Mouse (Mus musculus) adrenal gland, adult 18-20 months (tissue): ENCODE measurements around the gene Slc6a9. TPM values are rescaled to one million over a fixed set of nuclear protein-coding genes. Genes with fewer than 3 reads are reported as not detected.

Experiments used
- DNase-seq, 2 experiments: peaks; one replicate each; pipeline ENCODE4 v3.0.0; 2021 to 2022; ENCODE audit warnings: low spot score in 2 of 2
- total RNA-seq, 2 experiments: library from RNA; stranded (reverse); gene quantifications; 1 replicate in 1 of 2; 2 replicates in 1 of 2; pipeline ENCODE4 v1.2.3; 2021

The Slc6a9 gene
- total RNA-seq, 2 experiments from 2014 or later, result 6.5 to 11.8 TPM

GRCm38 (mm10) chr4:117906196-117906595 lies 71.9 kb downstream of the Slc6a9 start:
- no peak for DNase-seq

DNA sequence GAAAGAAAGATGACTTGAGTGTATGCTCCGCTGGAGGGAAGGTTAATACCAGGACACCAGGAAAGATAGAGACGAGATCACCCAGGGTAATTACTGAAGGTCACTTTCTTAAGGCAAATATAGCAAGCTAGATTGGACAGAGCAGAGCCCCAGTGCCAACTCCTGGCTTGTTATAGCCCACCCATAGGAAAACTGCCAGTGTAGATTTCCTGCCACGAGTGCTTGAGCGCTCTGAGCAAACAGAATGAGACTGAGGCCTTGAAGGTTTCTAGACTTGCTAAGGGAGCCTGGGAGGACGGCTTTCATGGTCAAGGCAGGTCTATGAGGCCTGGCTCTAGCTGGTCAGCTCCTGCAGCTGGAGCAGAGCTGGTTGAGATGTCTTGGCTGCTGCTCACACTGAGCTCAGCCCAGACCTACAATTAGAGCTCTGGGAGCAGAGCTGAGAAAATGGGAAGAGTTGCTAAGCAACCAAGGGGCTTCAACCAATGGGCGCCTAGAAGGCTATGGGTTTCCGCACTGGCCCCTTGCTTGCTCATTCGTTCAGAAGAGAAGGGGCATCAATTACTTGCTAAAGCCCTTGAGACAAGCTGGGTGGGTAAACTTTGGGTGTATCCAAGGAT lies 74.6 kb downstream of the Slc6a9 start:
- no peak for DNase-seq

DNA sequence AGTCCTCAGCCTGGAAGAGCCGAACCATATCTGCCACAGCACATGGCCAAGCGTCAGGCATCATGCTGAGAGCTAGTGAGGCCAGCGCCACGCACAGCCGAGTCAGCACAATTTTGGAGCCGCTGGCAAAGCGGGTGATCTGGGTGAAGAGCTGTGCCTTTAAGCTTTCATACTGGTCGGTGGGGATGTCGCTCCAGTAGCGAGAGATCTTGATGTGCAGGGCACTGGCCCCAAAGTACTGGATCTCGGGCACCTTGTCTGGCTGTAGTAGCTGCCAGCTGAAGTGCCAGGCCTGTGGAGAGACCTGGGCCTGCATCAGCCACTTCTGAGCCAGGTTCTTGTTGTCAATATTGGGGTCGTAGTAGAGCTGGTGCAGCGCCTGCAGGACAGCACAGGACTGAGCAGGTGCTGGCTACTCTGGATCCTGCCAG lies 77.8 kb downstream of the Slc6a9 start:
- no peak for DNase-seq

- no peak for DNase-seq
These were observed 78.5 kb downstream of the Slc6a9 start for GRCm38 (mm10) chr4:117912685-117913273.

- DNase-seq, result no peak
These were observed 79.1 kb downstream of the Slc6a9 start for GRCm38 (mm10) chr4:117913421-117913820.

GRCm38 (mm10) chr4:117914031-117914430 lies 79.7 kb downstream of the Slc6a9 start:
- DNase-seq, result no peak

DNA sequence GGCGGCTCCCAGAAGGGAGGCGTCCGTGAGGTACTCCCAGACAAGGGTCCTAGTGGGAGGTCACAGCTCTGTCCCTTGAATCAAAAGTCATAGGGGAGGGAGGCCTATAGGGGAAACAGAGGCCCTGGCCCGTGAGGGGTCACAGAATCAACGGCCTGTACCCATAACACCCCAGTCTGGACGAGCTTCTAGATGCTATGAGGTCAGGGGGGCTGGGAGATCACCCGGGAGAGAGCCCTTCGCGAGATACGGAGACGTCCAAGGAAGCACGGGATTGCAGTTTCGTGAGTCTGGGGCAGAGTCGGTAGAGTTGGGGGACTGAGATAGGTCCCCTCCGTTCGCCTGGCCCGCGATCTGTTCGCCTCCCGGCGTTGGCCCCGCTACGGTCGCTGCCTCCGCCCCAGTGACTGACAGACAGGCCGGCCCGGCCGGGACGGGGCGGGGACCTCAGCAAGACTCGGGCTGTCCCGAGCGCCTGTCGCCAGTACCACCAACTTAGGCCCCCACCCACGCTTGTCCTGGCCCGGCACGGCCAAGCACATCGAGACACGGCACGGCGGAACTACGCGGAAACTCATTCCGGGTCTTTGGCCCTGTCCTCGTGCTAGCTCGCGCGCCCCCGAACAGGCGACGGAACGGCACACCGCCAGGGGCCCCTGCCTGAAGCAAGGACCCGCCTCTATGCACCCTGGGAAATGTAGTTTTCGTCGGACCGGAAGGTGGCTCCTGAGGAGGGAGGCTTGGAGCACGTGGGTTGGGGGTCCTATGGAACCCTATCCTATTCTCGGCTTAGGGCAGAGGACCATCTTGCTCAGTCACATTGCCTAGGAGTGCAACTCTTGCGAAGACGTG lies 80.5 kb downstream of the Slc6a9 start, which contains the start of gene Ipo13:
Ipo13 (minus strand) TSS at position 409 of the 852 bp plus-strand sequence.
- DNase-seq, result peak; percentile 85 to 89

DNA sequence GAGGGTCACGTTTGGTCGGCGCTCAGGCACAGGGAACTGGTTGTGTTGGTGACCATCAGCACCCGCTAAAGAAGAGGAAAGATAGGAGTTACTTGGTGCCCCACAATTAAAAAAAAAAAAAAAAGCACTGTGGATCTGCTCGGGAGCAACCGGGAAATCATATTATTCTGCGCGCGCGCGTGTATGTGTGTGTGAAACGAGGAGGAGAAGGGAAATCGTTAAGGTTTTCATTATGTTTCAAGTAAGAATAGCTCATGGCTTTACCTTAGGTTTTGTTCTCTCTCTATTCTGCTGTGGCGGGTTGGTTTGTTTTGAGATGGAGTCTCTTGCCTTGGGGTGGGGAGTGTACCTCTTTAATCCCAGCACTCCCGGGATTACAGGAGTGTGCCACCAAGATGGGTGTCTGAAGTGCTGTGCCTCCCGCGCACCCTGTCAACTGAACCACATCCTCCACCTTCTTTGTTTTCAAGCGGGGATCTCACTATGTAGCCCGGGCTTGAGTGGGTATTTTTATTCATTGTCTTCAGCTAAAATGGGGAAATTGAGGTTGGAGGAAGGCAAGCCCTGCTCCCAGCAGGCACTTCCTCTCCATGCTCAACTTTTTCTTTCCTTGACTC lies 81.3 kb downstream of the Slc6a9 start:
- DNase-seq, result no peak

DNA sequence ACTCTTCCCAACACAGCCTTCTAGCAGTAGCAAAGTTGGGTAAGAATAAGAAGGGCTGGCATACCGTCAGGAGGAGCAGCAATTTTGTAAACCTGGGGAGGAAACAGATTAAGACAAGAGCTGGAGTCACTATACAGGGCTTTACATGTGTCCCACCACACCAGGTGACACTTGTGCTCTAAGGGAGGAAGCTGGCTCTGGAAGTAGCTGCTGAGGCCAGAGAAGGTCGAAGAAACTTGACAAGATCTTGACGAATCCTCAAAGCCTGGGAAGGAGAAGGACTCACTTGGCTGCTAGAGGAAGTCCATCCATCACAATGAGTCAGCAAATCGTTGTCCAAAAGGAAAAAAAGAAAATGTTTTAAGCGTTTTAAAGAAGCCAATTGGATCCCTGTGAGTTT lies 82.1 kb downstream of the Slc6a9 start:
- no peak for DNase-seq

DNA sequence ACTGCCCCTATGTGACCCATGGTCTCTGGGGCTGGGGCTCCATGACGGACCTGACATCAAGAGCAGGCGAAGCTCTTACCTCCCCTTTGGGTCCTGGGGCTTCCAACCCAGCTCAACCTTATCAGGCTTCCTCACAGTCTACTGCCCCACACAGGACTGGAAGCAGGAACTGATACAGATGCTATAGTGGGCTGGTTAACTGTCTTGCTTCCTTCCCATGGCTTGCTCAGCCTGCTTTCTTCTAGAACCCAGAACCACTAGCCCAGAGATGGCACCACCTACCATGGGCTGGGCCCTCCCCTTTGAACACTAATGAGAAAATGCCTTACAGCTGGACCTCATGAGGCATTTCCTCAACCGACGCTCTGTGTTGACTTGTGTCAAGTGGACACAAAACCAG lies 83.1 kb downstream of the Slc6a9 start:
- no peak for DNase-seq

- no peak for DNase-seq
These were observed 83.5 kb downstream of the Slc6a9 start for GRCm38 (mm10) chr4:117917847-117918246.

- DNase-seq, result no peak
These were observed 84.0 kb downstream of the Slc6a9 start for GRCm38 (mm10) chr4:117918261-117918660.

DNA sequence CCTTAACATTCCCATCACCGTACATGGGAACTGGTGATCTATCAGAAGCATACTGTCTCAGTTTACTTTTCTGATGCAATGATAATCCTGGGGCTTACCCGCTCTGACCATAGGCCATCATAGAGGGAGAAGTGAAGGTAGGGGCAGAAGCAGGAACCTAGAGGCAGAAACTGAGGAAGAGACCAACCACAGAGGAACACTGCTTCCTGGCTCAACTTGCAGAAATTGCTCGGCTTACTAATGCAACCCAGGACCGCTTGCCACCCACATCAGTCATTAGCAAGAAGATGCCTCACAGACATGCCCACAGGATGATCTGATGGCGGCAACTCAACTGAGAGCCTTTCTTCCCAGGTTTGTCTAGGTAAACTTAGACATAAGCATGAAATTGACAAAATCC lies 84.5 kb downstream of the Slc6a9 start:
- DNase-seq, result no peak

GRCm38 (mm10) chr4:117921358-117921757 lies 87.1 kb downstream of the Slc6a9 start:
- DNase-seq, result no peak

GRCm38 (mm10) chr4:117923450-117923849 lies 89.1 kb downstream of the Slc6a9 start:
- DNase-seq, result no peak

Other genes starting within 250 kb of the Slc6a9 start
- 10 to 100 TPM; 20.6 to 23.3 TPM for gene Dmap1, start 152.2 kb upstream of the Slc6a9 start, total RNA-seq
- gene Gm12845, start 110.1 kb upstream of the Slc6a9 start, total RNA-seq, result not detected
- not detected for gene Klf17, start 68.9 kb upstream of the Slc6a9 start, total RNA-seq
- under 1 TPM; 0.70 to 0.99 TPM for gene Ccdc24, start 38.1 kb downstream of the Slc6a9 start, total RNA-seq
- 10 to 100 TPM in 1 of 2 experiments, 1 to 10 TPM in 1; 9.9 to 12.9 TPM for gene B4galt2, start 49.0 kb downstream of the Slc6a9 start, total RNA-seq
- gene Atp6v0b, start 52.8 kb downstream of the Slc6a9 start, total RNA-seq, result 100 to 1,000 TPM; 222 to 245 TPM
- gene Dph2, start 57.5 kb downstream of the Slc6a9 start, total RNA-seq, result 10 to 100 TPM; 11.7 to 13.3 TPM
- gene Ipo13, start 80.5 kb downstream of the Slc6a9 start, total RNA-seq, result 10 to 100 TPM; 51.6 to 56.3 TPM
- under 1 TPM in 1 of 2 experiments, not detected in 1; 0.38 TPM for gene Artn, start 95.3 kb downstream of the Slc6a9 start, total RNA-seq